Mouse (Mus musculus): ENCODE data around the gene Ep400.

GRCm38 (mm10) chr5:110763890-110764289 lies 6.6 kb downstream of the Ep400 start:
- TF ChIP-seq CTCF (IDR thresholded peaks at IDR 0.05; ENCODE audit: borderline replicate concordance, control insufficient read depth, extremely low read depth, insufficient read depth, low read length, poor library complexity) (no peak), POLR2A (IDR thresholded peaks at IDR 0.05; ENCODE audit: control insufficient read depth, extremely low read depth, insufficient read depth, low read length, poor library complexity) (no peak)
